Mouse (Mus musculus): ENCODE results near the gene Tgds. TPM values are rescaled to one million over a fixed set of nuclear protein-coding genes. Genes with fewer than 3 reads are reported as not detected.
A peak's percentile ranks its signal among the peaks of the same experiment; 100 is the strongest.

The Tgds gene
- polyA plus RNA-seq, 1 experiment, result 17.6 TPM

DNA sequence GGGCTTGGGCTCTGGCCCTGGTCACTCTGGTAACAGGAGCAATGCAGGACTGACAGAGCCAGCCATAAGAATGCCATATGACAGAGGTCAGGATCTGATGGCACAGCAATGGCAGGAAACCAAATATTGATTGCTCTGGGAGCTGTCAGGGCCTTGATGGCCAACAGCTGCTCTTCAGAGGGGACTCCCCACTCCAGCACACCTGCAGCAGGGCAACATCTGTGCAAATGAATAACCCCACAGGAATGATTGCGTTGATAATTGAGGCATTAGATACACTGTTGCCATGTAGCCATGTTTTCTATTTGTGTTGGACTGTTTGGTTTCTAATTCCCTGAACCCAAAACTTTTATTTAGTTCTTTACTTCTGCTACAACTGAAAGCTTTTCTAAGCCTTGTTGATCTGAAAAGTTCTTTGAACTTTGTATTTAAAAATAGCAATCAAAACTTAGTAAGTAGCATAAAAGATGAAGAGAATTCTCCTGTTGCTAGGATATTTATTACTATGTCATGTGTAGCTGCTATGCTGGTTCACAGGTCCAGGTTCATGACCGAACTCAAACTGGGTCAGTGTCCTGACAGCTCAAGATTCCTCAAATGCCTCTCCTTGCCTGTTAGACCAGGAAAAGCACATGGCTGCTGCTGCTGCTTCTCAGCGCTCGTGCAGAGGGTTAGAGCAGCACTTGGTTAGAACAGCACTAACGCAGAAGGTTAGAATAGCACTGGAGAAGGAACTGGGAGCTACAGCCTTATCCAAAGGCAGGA lies 46.1 kb downstream of the Tgds start:
- DNase-seq (ENCODE audit: low read depth), result no peak
- no peak for TF ChIP-seq CTCF (IDR thresholded peaks at IDR 0.05; ENCODE audit: borderline replicate concordance, extremely low read depth, insufficient read depth, insufficient read length)
- no peak for TF ChIP-seq POLR2A (IDR thresholded peaks at IDR 0.05; ENCODE audit: borderline replicate concordance, extremely low read depth, insufficient read depth, insufficient read length, poor library complexity, severe bottlenecking)

- TF ChIP-seq CTCF (IDR thresholded peaks at IDR 0.05; ENCODE audit: borderline replicate concordance, extremely low read depth, insufficient read depth, insufficient read length), result no peak
- TF ChIP-seq POLR2A (IDR thresholded peaks at IDR 0.05; ENCODE audit: borderline replicate concordance, extremely low read depth, insufficient read depth, insufficient read length, poor library complexity, severe bottlenecking), result no peak
- DNase-seq (ENCODE audit: low read depth), result no peak
Measured at GRCm38 (mm10) chr14:118083851-118084250, 48.7 kb downstream of the Tgds start.

- DNase-seq (ENCODE audit: low read depth), result peak; percentile 45
- no peak for TF ChIP-seq POLR2A (IDR thresholded peaks at IDR 0.05; ENCODE audit: borderline replicate concordance, extremely low read depth, insufficient read depth, insufficient read length, poor library complexity, severe bottlenecking)
- no peak for TF ChIP-seq CTCF (IDR thresholded peaks at IDR 0.05; ENCODE audit: borderline replicate concordance, extremely low read depth, insufficient read depth, insufficient read length)
Measured at GRCm38 (mm10) chr14:118080606-118081005, 51.9 kb downstream of the Tgds start.

GRCm38 (mm10) chr14:118070100-118070499 lies 62.5 kb downstream of the Tgds start:
- peak; percentile 53 for DNase-seq (ENCODE audit: low read depth)
- TF ChIP-seq CTCF (IDR thresholded peaks at IDR 0.05; ENCODE audit: borderline replicate concordance, extremely low read depth, insufficient read depth, insufficient read length) (no peak), POLR2A (IDR thresholded peaks at IDR 0.05; ENCODE audit: borderline replicate concordance, extremely low read depth, insufficient read depth, insufficient read length, poor library complexity, severe bottlenecking) (no peak)

DNA sequence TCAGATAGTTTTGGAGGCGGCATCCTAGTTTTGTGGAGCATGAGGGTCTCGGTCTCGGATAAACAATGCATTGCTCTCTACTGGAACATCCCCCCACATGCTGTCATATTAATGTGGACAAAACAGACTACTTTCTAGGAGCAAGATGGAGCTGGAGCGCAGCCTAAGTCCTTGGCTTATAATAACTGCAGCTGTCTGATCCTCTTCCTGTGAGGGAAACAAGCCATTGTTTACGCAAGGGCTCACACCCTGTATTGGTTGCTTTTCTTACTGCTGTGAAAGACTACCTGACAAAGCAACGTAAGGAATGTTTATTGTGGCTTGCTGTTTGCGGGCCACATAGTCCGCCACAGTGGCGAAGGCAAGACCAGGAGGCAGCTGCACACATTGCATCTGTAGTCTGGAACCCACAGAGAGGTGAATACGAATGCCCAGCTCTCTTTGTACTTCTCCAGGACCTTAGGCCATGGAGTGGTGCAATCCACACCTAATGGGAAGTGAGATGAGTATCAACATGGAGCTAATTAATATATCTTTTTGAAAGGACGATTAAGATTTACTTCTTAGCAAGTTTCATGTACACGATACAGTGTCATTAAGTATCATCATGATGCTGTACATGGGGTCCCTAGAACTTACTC lies 63.0 kb downstream of the Tgds start:
- no peak for DNase-seq (ENCODE audit: low read depth)
- no peak for TF ChIP-seq POLR2A (IDR thresholded peaks at IDR 0.05; ENCODE audit: borderline replicate concordance, extremely low read depth, insufficient read depth, insufficient read length, poor library complexity, severe bottlenecking)
- TF ChIP-seq CTCF (IDR thresholded peaks at IDR 0.05; ENCODE audit: borderline replicate concordance, extremely low read depth, insufficient read depth, insufficient read length), result no peak

Other genes starting within 250 kb of the Tgds start
- gene Dct, start 80.5 kb downstream of the Tgds start, polyA plus RNA-seq (2012; rRNA removed), result 3.1 and 7.6 TPM in 2 replicates
- gene Gpr180, start 4.4 kb upstream of the Tgds start, polyA plus RNA-seq (2012; rRNA removed), result 26.5 and 26.6 TPM in 2 replicates
- gene Sox21, start 104.3 kb upstream of the Tgds start, polyA plus RNA-seq (2012; rRNA removed), result 28.5 and 31.1 TPM in 2 replicates
- gene Gm9376, start 134.2 kb upstream of the Tgds start, polyA plus RNA-seq (2012; rRNA removed), result not detected in 2 replicates